Mouse (Mus musculus): Measurements from ENCODE around the gene Trmt2a.

GRCm38 (mm10) chr16:18231047-18231446 lies 17.4 kb upstream of the Trmt2a start:
- TF ChIP-seq MAFK (IDR thresholded peaks at IDR 0.05; ENCODE audit: insufficient read depth, low read depth, low read length): no peak
- TF ChIP-seq ZC3H11A (IDR thresholded peaks at IDR 0.05; ENCODE audit: borderline replicate concordance, low read depth, low read length): no peak

All from ES-E14 (cell line).